Comparison of ENCODE assay signal across 8 mouse cellular contexts in genomic region chr7:83584639-83585471, GRCm38 (mm10). TPM values are rescaled to one million over a fixed set of nuclear protein-coding genes. Genes with fewer than 3 reads are reported as not detected.
DNase-seq lines count a peak whose midpoint lies in the region; ATAC-seq and TF ChIP-seq lines count a peak whose summit lies in the region.

Tmc3 (plus strand) TSS chr7:83584927.

- peak within 1 kb of the TSS; percentile 22 for H3K4me2 ChIP-seq in heart, embryonic 13.5 days
- H3K4me2 ChIP-seq in liver, embryonic 14.5 days (ENCODE audit: low read depth): no peak within 1 kb of the TSS

- TF ChIP-seq EP300 in liver, embryonic 14.5 days (IDR thresholded peaks at IDR 0.05; ENCODE audit: low read depth): no peak

- no peaks in the 10 kb centered on the region for H3K9me3 ChIP-seq in heart, embryonic 13.5 days
- no peaks in the 10 kb centered on the region for H3K9me3 ChIP-seq in liver, embryonic 14.5 days (ENCODE audit: control insufficient read depth, low read length)

- H3K27ac ChIP-seq in heart, embryonic 13.5 days (replicated peaks): peak within 1 kb of the TSS; percentile 36; the same call in 1 of the 2 replicates
- no peak within 1 kb of the TSS for H3K27ac ChIP-seq in liver, embryonic 14.5 days

- H3K4me3 ChIP-seq in heart, embryonic 13.5 days: no peak within 1 kb of the TSS
- no peak within 1 kb of the TSS; a peak in 1 of 4 replicates for H3K4me3 ChIP-seq in liver, embryonic 14.5 days (ENCODE audit: insufficient read depth in 1 of 2, low read depth in 2 of 2, low read length in 2 of 2)

- no peak for ATAC-seq in heart, embryonic 13.5 days (ENCODE audit: extremely low read depth, insufficient number of reproducible peaks, low FRiP score, low TSS enrichment)
- ATAC-seq in liver, embryonic 14.5 days (ENCODE audit: insufficient read depth): peak; percentile 89
- ATAC-seq in monocyte, adult 5-6 weeks (replicated peaks; ENCODE audit: insufficient number of reproducible peaks, low FRiP score, low TSS enrichment, poor library complexity, severe bottlenecking): no peak

- DNase-seq in urinary bladder, postnatal 14 days (ENCODE audit: low spot score): peak; percentile 49
- no peak for DNase-seq in urinary bladder, adult 2 months (ENCODE audit: low spot score)
- DNase-seq in embryo, embryonic 11 days: peak; percentile 34
- peak; percentile 71 for DNase-seq in layer of hippocampus, adult 11-12 months (ENCODE audit: low spot score)
- DNase-seq in liver, embryonic 14.5 days (ENCODE audit: low read depth in 3 of 3, low spot score in 3 of 3): peak in 2 of 3 experiments; percentile 18 to 30
- DNase-seq in right cerebral cortex, postnatal 4 days: peak; percentile 9

- H3K9ac ChIP-seq in heart, embryonic 13.5 days: no peak within 1 kb of the TSS
- no peak within 1 kb of the TSS for H3K9ac ChIP-seq in liver, embryonic 14.5 days (replicated peaks)

- 23% methylated on average over 11 of the region's 11 CpGs for WGBS in heart, embryonic 13.5 days
- WGBS in liver, embryonic 14.5 days (ENCODE audit: insufficient replicate concordance): 18% methylated on average over 11 of the region's 11 CpGs

- H3K4me1 ChIP-seq in heart, embryonic 13.5 days: peaks cover 16% of the 10 kb centered on the region
- H3K4me1 ChIP-seq in liver, embryonic 14.5 days (replicated peaks; ENCODE audit: control insufficient read depth in 2 of 2, insufficient read depth in 2 of 2, low read length in 1 of 2): peaks cover 0 to 7% of the 10 kb centered on the region in 2 experiments; a peak in 1 of 4 replicates

- H3K36me3 ChIP-seq in heart, embryonic 13.5 days: no peaks in the 10 kb centered on the region
- H3K36me3 ChIP-seq in liver, embryonic 14.5 days (replicated peaks; ENCODE audit: control insufficient read depth, insufficient read depth, low read depth): no peaks in the 10 kb centered on the region

- no peak for TF ChIP-seq CTCF in liver, embryonic 14.5 days (IDR thresholded peaks at IDR 0.05; ENCODE audit: low read depth)

- H3K27me3 ChIP-seq in heart, embryonic 13.5 days (replicated peaks): no peaks in the 10 kb centered on the region
- H3K27me3 ChIP-seq in liver, embryonic 14.5 days (ENCODE audit: control insufficient read depth, insufficient read depth, low read length): no peaks in the 10 kb centered on the region

RNA-seq across cellular contexts. Expression of gene Tmc3, which starts in this region (rescaled TPM):
- 0.12 TPM in 2 replicates for polyA plus RNA-seq in urinary bladder, adult 2 months (2012; rRNA removed)
- 0.27 and 0.53 TPM in 2 replicates for polyA plus RNA-seq in heart, embryonic 13.5 days (2015; fragmentation: Nextera tagmentation; extraction: Ambion mirVana)
- 0.14 and 0.17 TPM in 2 replicates for polyA plus RNA-seq in liver, embryonic 14.5 days (2012; rRNA removed)
- polyA plus RNA-seq in liver, embryonic 14.5 days (2014; fragmentation: Nextera tagmentation; extraction: Ambion mirVana): 0.18 and 0.24 TPM in 2 replicates
- 0.10 to 7.4 TPM (median 0.29 TPM) in 3 replicates for total RNA-seq in monocyte, adult 5-6 weeks (2017)

Comparison
In these comparisons a context has a peak if more than half of its experiments do, and no peak if none do; other contexts are left out.
1. Peak in DNase-seq and ATAC-seq in liver, embryonic 14.5 days; RNA of the gene not detected or under 1 TPM.